Mouse (Mus musculus) G1E-ER4 (cell line): ENCODE data around the gene Gm45062. TPM values are rescaled to one million over a fixed set of nuclear protein-coding genes. Genes with fewer than 3 reads are reported as not detected.

ENCODE experiments used
- GATA1 ChIP-seq: IDR thresholded peaks from one replicate; pipeline ENCODE4 v1.8.0; 2012; ENCODE audit warnings: low read length, inconsistent platforms
- polyA plus RNA-seq: library from polyadenylated mRNA; stranded (reverse); fragments of >175 nt; gene quantifications from 2 replicates; pipeline ENCODE4 v1.2.3, GENCODE M21; 2012

Gene Gm45062
- polyA plus RNA-seq, 1 experiment, result not detected

- TF ChIP-seq GATA1, result no peak
Observed at GRCm38 (mm10) chr6:8294048-8294784, 35.0 kb downstream of the Gm45062 start.

DNA sequence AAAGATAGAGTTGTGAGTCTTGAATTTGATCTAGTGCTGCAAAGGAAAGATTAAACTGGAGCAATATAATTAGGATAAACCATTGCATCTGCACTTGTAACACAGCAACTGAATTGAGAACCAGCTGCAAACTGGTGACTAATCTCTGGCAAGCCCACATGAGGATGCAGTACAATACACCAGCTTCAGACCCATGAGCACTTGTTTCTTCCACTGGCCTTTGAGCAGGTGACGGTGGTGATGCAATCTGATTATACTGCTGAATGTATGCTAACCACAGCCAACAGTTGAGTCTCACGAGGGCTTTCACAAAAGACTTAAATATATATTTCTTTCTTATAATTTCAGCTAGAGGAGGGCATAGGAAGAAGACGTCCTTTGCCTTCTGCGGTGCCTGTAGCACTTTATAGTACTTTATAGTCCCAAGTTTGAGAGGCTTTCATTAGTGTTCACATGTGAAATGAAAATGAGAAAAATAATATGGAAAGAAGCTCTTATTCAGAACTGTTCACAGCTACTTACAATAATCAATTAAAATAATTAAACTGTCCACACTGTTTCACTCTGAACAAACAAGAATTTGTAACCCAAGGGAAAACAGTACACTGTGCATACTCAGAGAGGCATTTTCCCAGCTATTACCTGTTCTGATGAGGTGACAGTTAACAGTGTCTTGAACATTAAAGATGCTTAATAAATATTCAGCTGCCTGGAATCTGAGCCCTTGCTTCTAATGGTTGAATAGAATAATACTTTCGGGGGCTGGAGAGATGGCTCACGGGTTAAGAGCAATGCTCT is 40.0 kb downstream of the Gm45062 start:
- TF ChIP-seq GATA1, result no peak

- TF ChIP-seq GATA1, result no peak
Observed at GRCm38 (mm10) chr6:8307878-8308775, 48.9 kb downstream of the Gm45062 start.

- no peak for TF ChIP-seq GATA1
Observed at GRCm38 (mm10) chr6:8312554-8312953, 53.3 kb downstream of the Gm45062 start.

- peak; percentile 44 for TF ChIP-seq GATA1
Observed at GRCm38 (mm10) chr6:8316201-8316600, 57.0 kb downstream of the Gm45062 start.

- no peak for TF ChIP-seq GATA1
Observed at GRCm38 (mm10) chr6:8319591-8319990, 60.3 kb downstream of the Gm45062 start.

DNA sequence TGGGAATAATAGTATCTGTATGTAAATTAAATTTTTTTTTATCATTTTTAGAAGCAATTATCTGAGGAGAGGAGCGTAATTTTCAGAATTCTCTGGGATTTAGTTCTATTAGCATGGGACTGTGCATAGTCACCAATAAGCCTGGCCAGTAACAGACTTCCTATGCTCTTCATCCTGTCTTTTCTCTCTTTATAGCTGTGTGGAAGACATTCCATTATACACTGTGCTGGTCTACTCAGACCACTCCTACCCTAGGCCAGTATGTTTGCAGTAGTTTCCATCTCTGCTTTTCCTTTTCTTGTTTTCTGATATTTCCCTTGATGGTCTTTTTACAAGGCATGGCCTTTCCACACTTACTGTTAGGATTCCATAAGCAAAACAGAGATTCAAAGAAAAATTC is 74.1 kb downstream of the Gm45062 start:
- no peak for TF ChIP-seq GATA1

DNA sequence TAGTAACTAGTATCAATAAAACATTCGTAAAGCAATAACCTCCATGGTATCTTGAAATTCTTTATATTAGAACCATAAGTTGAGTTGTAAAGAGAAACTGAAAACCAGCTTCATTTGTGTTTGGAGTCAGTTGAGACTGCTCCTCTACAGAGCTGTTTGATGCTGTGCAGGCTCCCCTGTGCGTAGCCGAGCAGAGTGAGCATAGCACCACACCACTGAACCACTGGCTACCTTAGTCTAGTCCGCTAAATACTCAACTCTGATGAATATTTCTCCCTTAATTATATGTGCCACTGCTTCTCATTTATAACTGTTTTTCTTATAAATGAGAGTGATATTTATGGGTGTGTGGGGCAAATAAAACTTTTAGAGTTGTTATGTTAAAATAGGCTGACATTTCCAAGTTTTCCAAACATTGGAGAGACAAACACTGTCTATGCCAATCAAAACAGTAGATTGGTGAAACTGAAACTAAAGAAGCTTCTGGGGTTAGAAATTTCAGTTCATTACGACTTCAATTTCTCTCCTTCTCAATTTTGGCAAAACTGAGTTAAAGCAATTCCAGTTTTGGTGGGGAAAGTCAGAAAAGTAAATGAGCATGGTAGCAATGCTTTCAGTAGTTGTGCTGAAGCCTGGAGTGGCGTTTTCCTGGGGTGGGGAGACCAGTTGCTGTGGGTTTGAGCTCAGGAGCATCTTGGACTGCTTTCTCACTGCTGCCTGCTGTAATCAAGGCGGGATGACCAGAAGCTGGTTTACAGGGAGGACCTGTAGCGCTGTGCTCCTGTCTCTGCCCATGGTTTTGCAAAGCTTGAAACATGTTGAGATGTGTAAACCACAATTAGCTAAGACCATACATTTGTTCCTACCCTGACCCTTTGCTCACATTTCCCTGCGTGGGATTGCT is 77.5 kb downstream of the Gm45062 start:
- TF ChIP-seq GATA1, result no peak

GRCm38 (mm10) chr6:8339453-8339852 is 80.2 kb downstream of the Gm45062 start:
- TF ChIP-seq GATA1, result no peak

- no peak for TF ChIP-seq GATA1
Observed at GRCm38 (mm10) chr6:8343271-8343670, 84.0 kb downstream of the Gm45062 start.

GRCm38 (mm10) chr6:8345219-8345856 is 86.1 kb downstream of the Gm45062 start:
- TF ChIP-seq GATA1, result no peak

DNA sequence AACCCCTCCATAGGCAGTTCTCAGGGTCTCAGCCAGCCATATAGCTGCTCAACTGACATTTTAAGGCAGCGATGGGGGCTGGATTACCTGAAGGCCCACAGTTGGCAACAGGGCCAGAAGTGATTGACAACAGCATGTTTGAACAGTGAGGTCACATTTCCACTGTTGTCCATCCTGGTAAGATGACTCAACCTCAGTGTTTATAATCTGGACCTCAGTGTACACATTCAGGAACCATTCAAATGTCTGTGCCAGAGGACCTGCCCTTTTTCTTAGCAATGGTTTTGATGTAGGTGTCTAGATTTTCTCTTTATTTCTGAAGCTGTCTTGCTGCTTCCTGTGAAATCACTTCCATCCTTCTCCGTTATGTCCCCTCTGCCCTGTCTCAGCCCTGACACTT is 87.9 kb downstream of the Gm45062 start:
- no peak for TF ChIP-seq GATA1

DNA sequence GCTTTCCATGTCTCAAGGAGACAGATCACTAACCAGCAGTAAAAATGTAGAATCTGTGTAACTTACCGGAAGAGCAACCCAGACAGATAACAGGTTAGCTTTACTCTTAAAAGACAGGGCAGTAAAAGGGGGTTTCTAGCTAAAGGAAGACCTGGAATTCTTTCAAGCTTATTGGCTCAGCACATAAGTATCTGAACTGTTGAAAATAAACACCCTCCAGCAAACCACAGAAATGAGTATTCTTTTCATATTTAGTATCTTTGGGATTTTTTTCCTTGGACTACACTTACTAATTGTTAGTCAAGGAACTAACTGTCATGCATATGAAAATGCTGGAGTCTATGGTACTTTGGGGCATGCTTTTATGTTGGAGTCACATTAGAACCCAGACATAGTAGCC is 89.1 kb downstream of the Gm45062 start:
- TF ChIP-seq GATA1, result no peak

- no peak for TF ChIP-seq GATA1
Observed at GRCm38 (mm10) chr6:8349060-8349670, 89.9 kb downstream of the Gm45062 start.
